Mouse (Mus musculus) neural tube, postnatal 0 days (tissue): ENCODE results near the gene Gm5148. TPM values are rescaled to one million over a fixed set of nuclear protein-coding genes. Genes with fewer than 3 reads are reported as not detected.

Experiments used
- polyA plus RNA-seq: library from polyadenylated mRNA; unstranded; fragments of >200 nt; fragmentation: Nextera tagmentation; extraction: Ambion mirVana; gene quantifications from 2 replicates; pipeline ENCODE4 v1.2.1, GENCODE M21; 2015

Gene Gm5148
- polyA plus RNA-seq: 14.5 and 15.3 TPM in 2 replicates

DNA sequence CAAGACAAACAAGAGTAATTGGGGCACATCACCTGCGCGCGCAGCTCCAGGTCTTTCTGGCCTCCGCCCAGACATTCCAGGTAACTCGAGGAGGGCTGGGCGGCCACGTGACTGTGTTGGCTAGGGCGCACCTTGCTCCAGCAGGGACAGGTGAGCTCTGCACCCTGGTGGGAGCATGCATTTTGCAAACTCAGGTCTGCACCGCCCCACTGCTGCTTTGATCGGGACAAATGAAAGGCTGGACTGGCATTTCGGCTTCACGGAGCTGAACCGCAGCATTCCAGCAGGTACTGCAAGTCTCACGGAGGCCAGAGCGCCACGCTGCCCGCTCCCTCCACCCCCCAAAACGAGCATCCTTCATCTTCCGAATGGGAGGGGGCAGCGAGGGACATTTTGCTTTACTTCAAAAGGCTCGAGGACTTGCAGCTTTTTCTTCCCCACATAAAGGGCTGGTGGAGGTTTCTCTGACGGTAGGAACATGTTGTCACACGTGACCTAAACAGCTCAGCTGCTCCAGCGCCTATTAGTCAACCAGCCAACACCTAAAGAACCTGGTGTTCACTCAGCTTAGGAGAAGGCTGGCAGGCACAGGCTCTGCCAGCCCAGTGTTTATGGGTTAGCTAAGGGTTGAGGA, at the start of gene Gm5148:
Gene Gm5148 (minus strand): TSS at position 320 of the 634 bp plus-strand sequence.

Other genes with a start within 250 kb of the Gm5148 start
- gene Spry1, start 84.5 kb downstream of the Gm5148 start, polyA plus RNA-seq: 6.2 and 10.1 TPM in 2 replicates